Mouse (Mus musculus) bone marrow, adult 2 months (tissue): ENCODE measurements around the gene 1700001P01Rik.

Source experiments
- CTCF ChIP-seq: fragments of 200-500 bp; IDR thresholded peaks from 2 replicates; pipeline ENCODE4 v1.5.1; 2011; ENCODE audit warnings: low read length, control low read depth; ENCODE audit not compliant: control insufficient read depth, insufficient read depth
- POLR2A ChIP-seq: fragments of 200-500 bp; IDR thresholded peaks from 2 replicates; pipeline ENCODE4 v1.6.1; 2011; ENCODE audit warnings: low read depth, mild to moderate bottlenecking, control low read depth, low read length, borderline replicate concordance; ENCODE audit not compliant: control insufficient read depth

DNA sequence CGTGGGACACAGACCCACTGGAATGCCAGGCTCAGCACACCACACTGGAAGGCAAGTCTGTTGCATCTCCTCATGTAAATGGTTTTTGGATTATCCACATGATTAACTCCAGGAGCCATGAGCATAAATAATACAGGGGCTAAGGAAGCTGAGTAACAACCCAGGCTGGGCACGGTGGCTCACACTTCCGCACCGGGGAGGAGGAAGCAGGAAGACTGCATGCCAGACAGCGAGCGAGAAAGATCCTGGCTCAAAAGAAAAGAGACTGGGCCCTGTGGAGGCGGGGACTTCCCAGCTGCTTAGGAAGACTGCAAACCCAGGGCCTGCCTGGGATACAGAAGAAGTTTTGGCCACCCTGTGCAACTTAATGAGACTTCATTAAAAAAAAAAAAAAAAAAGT is 35.5 kb downstream of the 1700001P01Rik start:
- no peak for TF ChIP-seq CTCF
- TF ChIP-seq POLR2A, result no peak
